Mouse (Mus musculus) CH12F3 (cell line): ENCODE measurements around the gene Adgrg3.

Experiments
- in situ Hi-C: fragments of 300-500 bp; cut with MboI; formaldehyde crosslinking; loops from 2 replicates; pipeline ENCODE4 v1.14.3; 2020; ENCODE audit warnings: low sequenced_read_pairs

Adgrg3 gene

DNA sequence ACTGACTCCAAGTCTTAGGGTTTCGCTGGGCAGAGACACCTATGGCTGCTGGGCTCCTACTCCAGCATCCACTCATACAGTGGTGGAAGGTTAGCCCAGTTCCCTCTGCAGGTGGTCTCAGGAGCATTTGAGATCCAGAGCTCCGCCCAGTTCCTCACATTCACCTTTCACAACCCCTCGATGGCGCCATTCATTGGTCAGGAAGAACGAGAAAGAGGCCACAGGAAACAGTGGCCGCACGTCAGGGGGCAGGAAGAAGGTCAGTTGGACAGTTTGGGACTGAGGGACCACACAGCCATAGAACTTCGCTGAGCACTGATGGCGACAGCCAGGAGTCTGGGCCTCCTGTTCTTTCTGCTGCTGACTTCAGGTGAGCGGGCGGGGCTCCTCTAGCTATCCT, at the start of gene Adgrg3:
Gene Adgrg3 (plus strand): TSS at position 242 of the 400 bp plus-strand sequence.
- in situ Hi-C loops, result no loop called here

DNA sequence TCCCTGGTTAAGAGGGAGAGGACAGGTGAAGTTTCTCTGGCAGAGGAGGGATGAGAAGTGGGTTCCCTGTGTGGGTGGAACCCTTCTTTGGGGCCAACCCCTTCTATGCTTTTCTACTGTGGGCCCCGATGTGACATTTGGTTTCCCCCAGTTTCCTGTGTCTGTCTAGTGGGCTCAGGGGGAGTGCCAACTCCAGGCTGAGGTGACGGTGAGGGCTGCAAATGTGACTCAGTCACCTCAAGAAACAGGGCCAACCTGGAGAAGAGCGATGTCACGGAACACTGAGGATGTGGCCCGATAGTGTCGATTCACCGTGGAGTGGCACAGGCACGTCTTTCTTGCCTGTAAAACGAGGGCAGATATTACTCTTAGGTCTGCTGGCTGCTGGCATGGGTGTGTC, 44.2 kb upstream of the Adgrg3 start:
- in situ Hi-C loops, result no loop called here

DNA sequence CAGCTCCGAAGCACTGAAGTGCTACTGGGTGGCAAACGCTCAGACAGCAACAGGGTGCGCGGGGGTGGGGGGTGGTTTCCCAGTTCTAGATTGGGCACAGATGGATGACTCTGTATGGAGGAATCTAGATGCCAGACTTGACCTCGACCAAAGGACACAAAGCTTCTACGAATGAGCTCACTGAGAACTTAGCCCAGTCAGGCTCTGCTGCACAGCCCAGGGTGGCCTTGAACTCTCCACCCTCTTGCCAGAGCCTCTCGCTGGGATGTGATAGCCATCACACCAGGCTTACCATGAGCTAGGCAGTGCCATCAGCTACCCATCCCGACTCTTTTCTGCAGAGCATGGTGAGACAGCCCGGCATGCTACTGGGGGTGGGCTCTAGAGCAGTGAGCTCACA, 43.7 kb upstream of the Adgrg3 start:
- in situ Hi-C loops, result no loop called here

DNA sequence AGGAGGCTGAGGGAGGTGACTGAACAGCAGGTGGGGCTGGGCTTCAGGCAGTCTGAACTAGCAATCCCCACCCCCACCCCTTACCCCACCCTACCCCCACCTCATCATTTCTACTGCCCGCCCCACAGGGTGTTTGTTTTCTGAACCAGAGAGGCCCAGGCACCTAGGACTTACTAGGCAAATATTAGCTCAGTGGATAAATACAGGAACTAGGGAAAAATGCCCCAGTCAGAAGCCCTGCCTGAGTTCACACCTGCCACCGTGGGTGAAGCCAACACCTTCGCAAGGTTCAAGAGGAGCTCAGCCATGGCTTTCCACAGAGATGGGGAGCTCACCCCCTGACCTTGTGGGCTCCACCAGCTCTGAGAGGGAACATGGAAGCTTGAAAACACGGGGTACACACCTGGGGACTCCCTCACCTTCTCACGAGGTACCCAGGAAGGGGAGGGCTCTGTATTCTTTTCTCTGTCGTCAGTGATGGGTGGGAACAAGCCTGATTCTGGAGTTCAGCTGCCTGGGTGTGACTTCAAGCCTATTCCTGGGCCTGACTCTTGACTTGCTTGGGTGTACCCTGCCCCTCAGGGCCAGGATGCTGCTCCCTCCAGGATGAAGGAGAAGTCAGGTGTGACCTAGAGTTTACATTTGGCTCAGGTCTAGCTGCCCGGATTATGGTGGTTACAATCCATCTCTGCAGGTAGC, 42.9 kb upstream of the Adgrg3 start, which contains the start of gene Adgrg1:
Gene Adgrg1 (plus strand): TSS at position 285 of the 699 bp plus-strand sequence.
- in situ Hi-C loops, result no loop called here

DNA sequence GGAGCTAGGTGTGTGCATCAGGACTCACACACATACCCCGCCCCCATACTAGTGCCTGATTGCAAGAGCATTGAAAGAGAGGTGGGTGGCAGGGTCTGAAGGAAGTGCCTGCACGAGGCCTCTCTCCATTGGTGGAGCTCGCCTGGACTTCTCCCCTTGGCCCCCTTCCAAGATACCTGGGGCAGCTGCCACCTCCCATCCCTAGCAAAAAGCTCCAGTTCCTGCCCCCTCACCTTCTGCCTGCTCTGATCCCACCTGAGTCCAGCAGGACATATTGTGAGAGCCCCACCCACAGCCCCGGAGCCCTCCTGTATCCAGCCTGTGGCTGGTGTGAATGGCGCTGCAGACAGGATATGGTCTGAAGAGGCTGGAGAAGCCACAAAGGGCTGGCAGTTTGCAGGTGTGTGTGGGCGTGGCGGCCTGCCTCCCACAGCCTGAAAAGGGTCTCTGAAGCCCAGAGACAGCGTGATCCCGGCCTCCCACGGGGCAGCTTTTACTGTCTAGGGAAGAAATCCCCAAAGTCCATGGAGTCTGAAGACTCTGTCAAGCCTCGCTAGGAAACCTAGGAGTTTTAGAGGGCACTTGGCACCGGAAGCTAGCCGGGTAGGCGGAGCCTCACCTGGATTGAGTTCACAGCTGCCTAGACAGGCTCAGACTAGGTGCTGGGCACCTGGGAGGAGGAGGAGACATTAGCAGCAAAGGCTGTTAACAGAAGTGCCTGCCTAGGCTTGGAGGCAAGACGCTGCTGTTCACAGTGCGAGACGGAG, 40.7 kb upstream of the Adgrg3 start:
- in situ Hi-C loops, result no loop called here

DNA sequence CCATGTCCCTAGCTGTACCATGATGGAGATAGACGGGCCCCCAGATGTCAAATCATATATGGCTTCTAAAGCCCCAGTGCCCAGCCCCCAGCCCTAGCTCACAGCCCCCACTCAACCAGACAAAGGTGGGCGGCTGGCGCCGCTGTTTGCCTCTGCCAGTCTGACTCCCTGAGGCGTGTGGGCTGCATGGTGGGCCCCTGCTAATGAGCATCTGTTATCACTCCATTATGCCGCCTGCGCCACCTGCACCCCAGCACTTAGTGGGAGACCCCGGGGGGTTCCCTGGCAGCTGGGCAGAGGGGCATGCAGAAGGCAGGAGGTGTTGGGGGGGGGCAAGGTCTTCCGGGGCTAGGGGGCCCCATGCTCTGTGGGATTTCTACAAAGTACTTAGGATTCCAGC, 39.4 kb upstream of the Adgrg3 start:
- in situ Hi-C loops, result no loop called here

DNA sequence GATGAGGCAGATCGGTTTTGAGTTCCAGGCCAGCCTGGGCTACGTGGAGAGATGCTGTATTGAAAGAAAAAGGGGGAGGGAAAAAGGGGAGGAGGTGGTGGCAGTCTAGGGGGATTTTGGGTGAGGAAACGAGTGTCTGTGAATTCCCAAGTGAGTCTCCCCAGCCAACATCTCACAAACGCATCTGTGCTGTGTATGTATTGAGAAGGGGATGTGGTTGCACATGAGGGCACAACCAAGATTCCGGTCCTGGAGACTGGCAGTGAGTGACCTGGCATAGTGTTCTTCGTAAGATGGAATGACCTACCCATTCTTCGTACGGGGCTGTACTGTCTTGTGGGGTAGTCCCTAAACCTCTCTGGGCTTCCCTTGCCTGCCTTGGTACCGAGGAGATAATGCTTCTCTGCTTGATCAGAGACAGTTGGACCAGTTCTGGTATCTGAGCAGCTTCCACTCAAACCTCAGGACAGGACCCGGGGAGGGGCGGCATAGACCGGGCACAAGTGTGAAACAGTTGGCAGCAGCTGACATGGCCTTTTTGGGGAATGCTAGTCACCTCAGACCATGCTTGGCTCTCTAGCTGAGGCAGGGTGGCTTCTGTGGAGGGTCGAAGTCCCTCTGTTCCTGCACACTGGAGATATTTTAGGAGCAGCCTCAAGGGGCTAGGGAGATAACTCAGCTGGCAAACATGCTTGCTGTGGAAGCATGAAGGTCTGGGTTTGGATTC, 38.7 kb upstream of the Adgrg3 start:
- in situ Hi-C loops, result no loop called here

DNA sequence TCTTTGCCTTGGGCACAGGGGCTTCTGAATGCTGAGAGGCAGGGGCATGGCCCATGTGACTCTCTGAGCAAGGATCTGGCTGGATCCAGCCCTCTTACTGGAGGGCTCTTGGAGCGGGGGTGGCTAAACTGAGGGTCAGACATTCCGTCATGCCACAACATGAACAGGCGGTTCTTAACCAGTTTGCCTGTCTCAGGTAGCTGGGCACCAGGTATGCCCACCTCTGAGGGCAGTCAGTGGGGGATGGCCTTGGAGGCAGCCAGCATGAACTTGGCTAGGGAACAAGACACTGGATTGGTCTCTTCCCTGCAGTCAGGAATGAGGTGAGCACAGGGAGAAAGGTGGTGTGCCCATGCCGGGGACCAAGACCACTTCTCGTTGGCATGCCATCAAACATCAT, 37.3 kb upstream of the Adgrg3 start:
- in situ Hi-C loops, result no loop called here

DNA sequence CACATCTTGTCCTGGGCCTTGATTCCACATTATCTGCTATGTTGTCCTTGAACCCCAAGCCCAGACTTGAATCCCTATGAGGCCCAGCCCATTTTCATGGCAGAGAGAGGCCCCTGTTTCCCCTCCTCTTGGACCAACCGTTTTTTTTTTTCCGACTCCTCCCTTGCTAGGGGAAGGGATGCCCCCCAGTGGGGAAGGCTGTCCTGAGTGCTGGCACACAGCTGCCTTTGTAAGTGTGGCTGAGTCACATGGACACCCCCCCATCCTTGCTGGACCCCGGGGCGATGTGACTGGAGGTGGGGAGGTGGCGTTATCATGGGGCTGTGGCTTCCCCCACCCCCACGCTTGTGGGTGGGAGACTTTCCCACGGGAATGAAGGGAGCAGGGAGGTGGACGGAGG, 36.5 kb upstream of the Adgrg3 start:
- in situ Hi-C loops, result no loop called here

DNA sequence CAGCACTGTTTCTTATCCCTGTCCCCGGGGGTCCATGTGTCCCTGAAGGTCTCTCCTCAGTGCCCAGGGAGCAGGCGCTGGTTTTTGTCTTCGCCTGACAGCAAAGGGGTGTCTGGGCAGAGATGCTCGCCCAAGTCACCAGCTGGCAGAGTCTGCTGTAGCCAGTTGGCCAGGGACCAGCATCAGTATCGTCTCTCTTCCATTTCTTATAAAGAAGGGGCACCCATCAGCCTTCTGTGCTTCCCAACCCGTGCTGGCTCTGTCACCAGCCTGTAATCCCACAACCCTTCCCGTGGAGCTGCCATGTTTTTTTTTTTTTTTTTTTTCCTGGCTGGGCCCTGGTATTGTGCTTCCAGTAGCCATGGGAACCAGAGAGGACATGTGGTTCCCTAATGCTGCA, 35.6 kb upstream of the Adgrg3 start:
- in situ Hi-C loops, result no loop called here

DNA sequence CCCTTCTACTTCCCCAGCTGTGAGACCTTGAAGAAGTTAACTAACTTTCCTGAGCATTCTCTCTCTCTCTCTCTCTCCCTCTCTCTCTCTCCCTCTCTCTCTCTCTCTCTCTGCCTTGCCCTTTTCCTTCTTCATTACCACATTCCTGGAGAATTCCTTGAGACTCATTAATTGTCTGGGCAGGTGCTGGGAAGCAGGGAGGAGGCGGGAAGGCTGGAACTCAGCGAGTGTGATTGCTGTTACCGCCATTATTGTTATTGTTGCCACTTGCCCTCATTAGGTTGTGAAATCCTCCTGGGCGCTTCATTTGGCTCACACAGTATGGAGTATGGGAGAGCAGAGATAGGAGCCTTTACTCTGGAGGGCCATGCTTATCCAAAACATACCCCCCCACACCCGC, 34.3 kb upstream of the Adgrg3 start:
- in situ Hi-C loops, result no loop called here

DNA sequence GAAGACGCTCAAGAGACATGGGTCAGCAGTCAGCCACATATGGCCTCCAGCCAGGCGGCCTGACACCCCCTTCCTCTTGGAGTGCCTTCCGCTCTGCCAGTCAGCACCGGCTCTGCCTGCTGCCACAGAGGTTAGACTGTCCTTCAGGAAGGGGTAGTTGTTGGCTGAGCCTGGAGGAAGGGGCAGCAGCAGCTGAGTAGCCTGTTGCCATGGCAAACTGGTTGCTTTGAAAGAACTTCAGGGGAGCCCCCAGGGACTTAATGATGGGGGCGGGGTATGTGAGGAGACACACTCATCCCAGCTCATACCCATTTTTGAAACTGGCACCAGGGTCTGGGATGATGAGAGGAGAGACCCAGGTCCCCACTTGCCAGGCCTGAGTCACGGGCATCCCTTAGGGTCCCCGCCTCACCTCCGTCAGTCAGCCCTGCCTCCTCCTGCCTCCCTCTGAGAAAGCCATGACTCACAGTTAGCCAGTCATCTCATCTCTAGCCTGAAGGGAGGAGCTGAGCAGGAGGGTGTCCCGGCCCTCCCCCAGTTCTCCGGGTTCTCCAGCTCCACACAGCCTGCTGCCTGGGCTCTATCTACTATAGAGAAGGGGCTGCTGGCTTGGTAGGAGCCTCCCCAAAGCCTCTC, 33.5 kb upstream of the Adgrg3 start:
- in situ Hi-C loops, result no loop called here

DNA sequence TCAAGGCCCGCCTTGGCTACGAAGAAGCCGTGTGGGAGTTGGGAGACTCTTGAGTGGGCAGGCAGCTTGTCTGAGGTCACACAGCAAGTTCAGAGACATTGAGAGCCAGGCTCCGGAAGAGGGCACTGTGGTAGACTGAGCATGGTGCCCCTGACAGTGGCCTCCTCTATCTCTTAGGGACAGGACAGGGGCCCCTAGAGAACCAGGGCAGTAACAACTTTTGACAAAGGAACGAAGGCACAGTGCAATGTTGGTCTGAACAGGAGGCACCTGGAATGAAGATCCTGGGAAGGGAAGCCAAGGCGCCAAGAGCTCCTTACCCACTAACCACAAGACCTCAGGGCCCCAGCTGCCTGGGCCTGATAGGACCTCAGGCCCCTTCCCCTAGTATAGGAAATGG, 32.5 kb upstream of the Adgrg3 start:
- in situ Hi-C loops, result no loop called here

DNA sequence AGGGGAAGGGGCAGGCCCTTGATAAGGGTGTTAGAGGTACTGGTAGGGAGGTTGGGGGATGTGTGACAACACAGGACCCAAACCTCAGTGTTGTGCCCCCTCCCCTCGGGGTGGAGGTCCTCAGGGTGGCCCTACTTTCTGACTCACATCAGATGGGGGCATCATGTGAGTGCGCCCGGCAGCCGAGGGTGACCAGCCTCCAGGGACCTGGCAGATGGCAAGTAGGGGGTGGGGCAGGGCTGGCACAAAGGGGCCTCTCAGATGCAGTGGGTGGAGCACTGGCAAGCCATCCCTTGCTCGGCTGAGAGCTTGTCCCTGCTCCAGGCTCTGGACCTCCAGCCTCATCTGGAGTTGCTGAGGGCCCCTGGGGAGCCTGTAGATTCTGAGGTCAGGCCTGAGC, 30.8 kb upstream of the Adgrg3 start:
- in situ Hi-C loops, result no loop called here

DNA sequence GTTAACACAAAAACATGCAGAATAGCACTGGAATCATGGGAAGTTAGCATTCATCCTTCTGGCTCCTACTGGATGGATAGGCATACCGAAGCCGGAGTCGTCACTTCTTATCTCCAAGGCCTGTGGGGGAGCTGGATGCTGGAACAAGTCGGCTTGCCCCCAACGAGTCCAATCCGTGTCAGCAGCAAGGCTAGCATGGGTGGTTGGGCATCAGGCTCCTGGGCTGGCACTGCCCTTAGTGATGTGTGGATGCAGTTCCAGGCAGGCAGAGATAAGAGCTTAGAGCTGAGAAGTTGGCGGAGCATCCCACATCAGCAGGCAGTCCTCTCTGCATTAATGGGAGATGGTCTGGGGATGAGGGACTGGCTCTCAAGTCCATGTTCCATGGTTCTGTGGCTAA, 29.9 kb upstream of the Adgrg3 start:
- in situ Hi-C loops, result no loop called here

DNA sequence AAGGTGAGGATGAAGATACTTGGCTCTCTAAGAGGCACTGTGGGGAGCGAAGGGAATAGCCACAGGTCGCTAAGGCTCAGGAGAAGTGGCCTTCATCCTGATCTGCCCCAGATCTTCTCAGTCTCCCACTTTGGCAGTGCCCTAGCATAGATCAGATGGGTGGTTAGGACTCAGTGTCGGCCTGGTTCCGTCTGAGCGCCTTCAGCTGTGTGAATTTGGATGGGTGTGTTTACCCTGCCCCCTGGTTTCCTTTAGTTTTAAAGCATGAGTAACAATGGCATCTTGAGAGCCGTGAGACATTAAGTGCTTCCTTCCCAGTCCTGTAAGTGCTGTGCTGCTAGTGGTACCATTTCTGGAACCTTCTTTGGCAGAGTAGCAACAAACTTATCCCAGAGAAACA, 28.9 kb upstream of the Adgrg3 start:
- in situ Hi-C loops, result no loop called here

DNA sequence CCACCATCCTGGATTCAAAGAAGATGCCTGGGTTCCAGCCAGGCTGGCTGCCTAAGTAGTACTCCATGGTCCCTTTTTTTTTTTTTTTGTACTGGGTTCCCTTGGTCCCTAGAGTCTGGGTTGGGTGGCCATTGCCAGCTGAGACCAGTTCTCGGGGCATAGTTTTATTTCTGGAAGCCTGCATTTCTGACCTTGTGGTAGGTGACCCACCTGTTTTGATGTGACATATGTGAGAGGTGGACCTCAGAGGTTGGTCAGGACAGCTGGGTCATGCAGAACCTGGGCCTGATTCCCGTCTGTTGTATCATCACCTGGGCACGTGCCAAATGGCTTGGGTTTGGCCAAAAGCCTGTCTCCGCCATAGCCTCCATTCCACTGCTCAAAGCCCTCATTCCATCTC, 27.8 kb upstream of the Adgrg3 start:
- in situ Hi-C loops, result no loop called here

DNA sequence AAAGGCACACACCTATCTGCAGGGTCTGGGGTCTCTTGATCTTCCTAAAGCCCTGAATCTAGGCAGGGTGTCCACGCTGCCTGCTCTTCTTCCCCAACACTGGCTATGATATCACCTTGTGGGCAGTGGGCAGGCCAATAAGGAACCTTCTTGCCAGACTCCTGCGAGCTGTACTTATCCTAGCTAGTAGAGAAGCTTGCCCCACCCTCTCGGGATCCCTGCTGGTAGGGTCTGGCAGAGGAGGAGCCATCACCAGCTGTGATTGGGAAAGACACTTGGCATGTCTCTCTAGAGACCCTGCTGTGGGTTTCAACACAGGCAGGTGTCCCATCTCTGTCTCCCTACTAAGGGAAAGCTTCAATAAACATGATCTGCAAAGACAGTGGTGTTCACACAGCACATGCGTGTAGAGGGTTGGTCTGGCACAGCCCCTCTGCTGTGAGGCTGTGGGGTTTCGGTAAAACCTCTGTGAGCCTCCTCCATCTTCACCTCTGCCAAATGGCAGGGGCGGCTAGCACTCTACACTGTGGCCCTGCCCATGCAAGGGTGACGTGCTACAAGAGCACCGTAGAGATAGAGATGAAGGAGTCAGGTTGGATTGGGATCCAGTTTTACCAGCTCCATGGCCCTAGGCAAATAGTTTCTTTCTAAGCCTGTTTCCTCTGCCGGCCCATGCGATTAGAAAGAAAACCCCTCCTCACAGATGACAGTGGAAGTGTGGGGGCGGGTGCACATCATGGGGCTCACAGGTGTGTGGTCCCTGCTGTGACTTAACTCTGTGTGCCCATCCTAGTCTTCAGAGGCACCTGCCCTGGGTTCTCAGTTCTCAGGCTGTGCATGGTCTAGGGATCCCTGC, 26.7 kb upstream of the Adgrg3 start:
- in situ Hi-C loops, result no loop called here

DNA sequence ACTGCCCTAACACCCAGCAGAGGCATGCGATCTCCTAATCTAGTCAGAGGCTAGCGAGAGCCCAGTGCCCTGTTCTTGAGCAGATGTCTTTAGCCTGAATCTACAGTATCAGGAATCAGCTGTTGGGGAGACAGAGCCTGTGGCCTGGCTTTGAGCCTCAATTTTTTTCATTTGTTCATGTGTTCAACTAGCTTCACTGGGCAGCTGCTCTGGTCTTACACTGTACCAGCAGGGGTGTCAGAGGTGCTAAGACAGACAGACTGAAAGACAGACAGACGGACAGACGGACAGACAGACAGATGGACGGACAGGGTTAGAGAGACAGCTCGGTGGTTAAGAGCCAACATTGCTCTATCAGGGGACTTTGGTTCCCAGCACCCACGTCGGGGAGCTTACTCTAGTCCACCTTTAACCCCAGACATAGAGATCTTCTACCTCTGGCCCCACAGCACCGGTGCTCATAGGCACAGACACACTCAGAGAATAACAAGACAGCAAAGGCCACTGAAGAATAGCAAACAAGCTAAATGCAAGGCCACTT, 26.0 kb upstream of the Adgrg3 start:
- in situ Hi-C loops, result no loop called here

DNA sequence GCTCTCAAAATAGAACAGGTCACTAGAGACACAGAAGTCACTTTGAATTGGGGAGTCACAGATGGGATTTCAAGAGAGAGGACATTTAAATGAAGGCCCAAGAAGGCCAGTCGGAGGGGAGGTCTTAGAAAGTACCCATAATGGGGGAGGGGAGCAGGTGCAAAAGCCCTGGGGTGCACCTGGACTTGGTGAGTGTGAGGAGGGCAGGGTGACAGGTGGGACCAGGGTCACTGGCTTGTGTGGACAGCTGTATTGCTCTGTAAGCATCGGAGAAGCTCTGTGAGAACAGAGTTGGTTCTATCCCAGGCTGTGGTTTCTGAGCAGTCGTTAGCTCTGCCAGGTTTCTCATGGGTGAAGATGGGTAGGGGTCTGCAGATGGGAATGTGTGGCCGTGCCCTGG, 25.5 kb upstream of the Adgrg3 start:
- in situ Hi-C loops, result no loop called here
